Mouse (Mus musculus) brown adipose tissue, adult 24 weeks (tissue): ENCODE results near the gene 2610042L04Rik. TPM values are rescaled to one million over a fixed set of nuclear protein-coding genes. Genes with fewer than 3 reads are reported as not detected.
A peak's percentile ranks its signal among the peaks of the same experiment; 100 is the strongest.
"Not testable (repeated sequence)": the region's sequence is repeated elsewhere in the genome, so short reads cannot be mapped to it uniquely, and the experiment has no call there.

Experiments used
- H3K27ac ChIP-seq: fragments of 200-500 bp; replicated peaks from 2 replicates; pipeline ENCODE4 v1.5.1; 2012; ENCODE audit warnings: low read depth, mild to moderate bottlenecking, low read length
- H3K4me1 ChIP-seq: fragments of 200-500 bp; 2 replicates; pipeline ENCODE4 v1.6.1; 2012; ENCODE audit warnings: low read length, mixed read lengths; ENCODE audit not compliant: control insufficient read depth, insufficient read depth, insufficient read length
- H3K4me3 ChIP-seq: fragments of 200-500 bp; 2 replicates; pipeline ENCODE4 v1.5.1; 2012; ENCODE audit warnings: low read depth, mild to moderate bottlenecking, low read length, moderate library complexity; ENCODE audit not compliant: insufficient read depth
- polyA plus RNA-seq: library from polyadenylated mRNA; stranded (reverse); fragments of >200 nt; gene quantifications from 2 replicates; pipeline ENCODE4 v1.2.4, GENCODE M21; 2012; ENCODE audit not compliant: missing spikeins, insufficient read depth, insufficient read length

The 2610042L04Rik gene
- polyA plus RNA-seq = not detected in 2 replicates

DNA sequence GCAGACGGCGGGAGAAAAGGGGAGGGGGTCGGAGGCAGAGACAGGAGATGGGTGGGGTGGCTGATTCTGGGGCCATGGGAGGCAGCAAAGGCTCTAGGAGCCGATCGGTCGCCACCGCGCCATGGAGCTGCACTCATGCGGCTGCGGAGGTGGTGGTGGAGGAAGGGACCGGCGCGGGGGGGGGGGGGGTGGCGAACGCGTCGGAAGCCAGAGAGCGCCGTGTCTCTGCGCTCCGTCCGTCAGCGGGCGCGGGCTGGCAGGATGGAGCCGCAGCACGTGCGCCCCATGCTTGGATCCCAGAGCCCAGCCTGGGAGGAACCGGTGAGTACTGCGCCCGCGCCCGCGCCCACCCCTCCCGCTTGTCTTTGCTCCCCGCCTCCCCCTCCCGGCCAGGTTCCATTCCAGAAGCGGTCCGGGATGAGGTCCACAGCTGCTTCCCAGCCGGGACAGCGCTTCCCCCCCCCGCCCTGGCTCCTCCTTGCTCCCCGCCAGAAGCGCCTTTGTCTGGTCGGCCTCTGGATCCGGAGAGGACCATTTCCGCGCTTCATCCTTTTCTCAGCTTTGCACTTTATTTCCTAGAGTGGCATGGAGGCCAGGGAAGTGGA, at the start of gene 2610042L04Rik:
TSS of gene 2610042L04Rik (plus strand) at position 288 of the 605 bp plus-strand sequence.
- peak within 1 kb of the TSS; percentile 14 for H3K4me3 ChIP-seq
- H3K27ac ChIP-seq, H3K4me1 ChIP-seq: not testable (repeated sequence)

DNA sequence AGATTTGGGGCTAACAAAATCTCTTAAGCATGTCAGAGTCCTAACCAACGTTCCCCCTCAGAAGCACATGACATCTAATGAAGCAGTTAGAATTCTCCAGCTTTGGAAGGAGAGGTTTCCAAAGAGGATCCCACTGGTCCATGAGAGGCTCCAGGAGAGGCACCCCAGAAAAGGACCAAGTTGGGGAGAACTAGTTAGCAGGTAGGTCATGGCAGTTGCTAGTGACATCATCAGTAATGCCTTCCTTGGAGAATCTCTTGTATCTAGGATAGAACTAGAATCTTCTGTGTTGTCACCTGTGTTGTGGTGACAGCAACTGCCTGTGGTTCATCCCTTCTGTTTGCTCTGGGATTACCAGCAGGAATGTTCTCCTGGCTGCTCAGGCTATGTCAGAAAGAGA, 17.6 kb upstream of the 2610042L04Rik start, which contains the start of gene Gm3149:
TSS of gene Gm3149 (plus strand) at position 301 of the 400 bp plus-strand sequence.
- not testable (repeated sequence) for H3K27ac ChIP-seq, H3K4me1 ChIP-seq, H3K4me3 ChIP-seq

DNA sequence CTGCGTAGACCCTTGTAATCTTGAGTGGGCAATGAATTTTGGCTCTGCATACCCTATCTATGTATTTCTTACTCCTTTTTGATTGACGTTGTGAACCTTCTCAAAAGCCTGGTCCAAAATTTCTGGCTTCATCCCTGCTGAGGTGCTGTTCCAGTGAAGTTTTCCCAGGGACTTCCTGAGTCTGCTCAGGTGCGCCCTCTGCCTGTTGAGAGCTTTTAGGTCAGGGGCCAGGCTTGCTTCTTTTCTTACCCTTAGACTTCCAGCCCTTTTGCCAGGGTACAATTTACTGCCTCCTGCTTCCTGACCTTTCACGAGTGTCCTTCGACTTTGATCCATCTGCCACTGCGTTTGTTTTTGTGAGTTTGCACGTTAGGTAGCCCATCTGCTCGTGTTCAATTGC, 943 bp downstream of the 2610042L04Rik start:
- H3K4me1 ChIP-seq, H3K4me3 ChIP-seq, H3K27ac ChIP-seq: not testable (repeated sequence)

DNA sequence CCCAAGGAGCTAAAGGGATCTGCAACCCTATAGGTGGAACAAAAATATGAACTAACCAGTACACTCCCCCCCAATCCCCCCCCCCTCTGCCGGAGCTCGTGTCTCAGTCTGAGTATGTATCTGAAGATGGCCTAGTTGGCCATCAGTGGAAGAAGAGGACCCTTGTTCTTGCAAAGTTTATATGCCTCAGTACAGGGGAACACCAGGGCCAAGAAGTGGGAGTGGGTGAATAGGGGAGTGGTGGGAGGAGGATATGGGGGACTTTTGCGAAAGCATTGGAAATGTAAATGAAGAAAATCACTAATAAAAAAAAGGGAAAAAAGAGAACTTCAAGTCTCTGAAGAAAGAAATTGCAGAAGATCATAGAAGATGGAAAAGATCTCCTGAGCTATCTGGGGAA, 34.4 kb downstream of the 2610042L04Rik start:
- H3K4me3 ChIP-seq, H3K27ac ChIP-seq, H3K4me1 ChIP-seq: not testable (repeated sequence)

DNA sequence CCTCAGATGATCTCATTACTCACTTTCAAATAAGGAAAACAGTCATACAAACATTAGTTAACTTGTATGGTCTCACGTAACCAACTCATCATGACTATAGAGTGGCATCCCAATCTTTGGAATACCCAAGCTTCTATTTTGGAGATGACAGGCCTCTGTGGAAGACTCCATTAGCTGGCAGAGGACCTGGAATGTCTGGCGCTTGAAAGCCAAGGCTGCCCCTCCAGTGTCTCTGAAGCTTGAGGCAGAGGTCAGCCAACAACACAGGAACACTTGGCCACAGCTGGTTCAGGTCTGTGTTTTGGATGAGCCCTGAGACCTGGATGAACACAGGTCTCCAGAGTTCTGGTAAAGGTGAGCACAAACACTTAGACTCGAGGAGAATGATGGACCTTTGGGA, 35.1 kb downstream of the 2610042L04Rik start:
- not testable (repeated sequence) for H3K27ac ChIP-seq, H3K4me3 ChIP-seq, H3K4me1 ChIP-seq

DNA sequence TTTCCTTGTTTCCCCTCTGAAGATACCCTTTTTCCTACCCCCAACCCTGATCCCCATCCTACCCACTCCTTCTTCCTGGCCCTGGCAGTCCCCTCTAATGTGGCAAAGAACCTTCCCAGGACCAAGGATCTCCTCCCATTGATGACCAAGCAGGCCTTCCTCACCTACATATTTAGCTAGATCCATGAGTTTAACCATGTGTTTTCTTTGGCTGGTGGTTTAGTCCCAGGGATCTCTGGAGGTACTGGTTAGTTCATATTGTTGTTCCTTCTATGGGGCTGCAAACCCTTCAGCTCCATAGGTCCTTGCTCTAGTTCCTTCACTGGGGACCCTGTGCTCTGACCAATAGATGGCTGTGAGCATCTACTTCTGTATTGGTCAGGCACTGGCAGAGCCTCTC, 43.3 kb downstream of the 2610042L04Rik start:
- H3K27ac ChIP-seq, H3K4me3 ChIP-seq, H3K4me1 ChIP-seq: not testable (repeated sequence)

DNA sequence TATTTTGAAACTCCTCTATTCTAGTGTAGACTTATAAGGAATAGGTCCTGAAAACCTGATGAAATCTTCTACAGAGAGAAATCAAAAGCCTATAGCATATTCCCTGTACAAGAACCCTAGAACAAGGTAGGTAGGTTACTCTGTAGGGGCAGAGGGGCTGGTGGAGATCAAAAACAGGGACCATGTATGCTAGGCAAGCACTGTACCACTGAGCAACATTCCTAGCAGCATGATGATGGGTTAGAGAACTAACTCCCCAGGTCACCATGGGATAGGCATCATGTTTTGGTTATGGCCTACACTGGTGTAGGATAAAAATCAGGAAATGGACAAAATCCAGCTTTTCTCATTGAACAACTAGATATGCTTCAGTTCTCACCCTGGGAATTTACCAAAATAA, 51.0 kb downstream of the 2610042L04Rik start:
- H3K27ac ChIP-seq, H3K4me3 ChIP-seq, H3K4me1 ChIP-seq: not testable (repeated sequence)

DNA sequence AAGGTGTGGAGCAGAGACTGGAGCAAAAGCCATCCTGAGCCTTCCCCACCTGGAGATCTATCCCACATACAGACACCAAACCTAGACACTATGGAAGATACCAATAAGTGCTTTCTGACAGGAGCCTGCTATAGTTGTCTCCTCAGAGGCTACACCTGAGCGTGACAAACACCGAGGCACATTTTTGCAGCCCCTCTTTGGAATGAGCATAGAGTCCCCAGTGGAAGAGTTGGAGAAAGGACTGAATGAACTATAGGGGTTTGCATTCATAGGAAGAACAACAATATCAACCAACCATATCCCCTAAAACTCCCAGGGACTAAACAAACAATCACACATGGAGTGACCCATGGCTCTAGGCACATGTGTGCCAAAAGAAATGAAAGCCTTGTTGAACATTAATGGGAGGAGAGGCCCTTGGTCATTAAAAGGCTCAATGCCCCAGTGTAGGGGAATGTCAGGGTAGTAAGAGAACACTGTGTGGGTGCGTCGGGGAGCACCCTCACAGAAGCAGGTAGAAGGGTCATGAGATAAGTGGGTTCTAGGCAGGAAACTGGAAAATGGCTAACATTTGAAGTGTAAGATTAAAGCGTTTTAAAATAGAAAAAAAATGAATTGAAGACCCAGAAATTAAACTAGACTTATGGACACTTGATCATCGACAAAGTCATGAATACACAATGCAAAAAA, 58.4 kb downstream of the 2610042L04Rik start:
- H3K27ac ChIP-seq, H3K4me3 ChIP-seq: not testable (repeated sequence)

DNA sequence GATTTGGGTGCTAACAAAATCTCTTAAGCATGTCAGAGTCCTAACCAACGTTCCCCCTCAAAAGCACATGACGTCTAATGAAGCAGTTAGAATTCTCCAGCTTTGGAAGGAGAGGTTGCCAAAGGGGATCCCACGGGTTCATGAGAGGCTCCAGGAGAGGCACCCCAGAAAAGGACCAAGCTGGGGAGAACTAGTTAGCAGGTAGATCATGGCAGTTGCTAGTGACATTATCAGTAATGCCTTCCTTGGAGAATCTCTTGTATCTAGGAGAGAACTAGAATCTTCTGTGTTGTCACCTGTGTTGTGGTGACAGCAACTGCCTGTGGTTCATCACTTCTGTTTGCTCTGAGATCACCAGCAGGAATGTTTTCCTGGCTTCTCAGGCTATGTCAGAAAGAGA, 62.7 kb downstream of the 2610042L04Rik start, which contains the start of gene Gm3159:
TSS of gene Gm3159 (plus strand) at position 301 of the 400 bp plus-strand sequence.
- not testable (repeated sequence) for H3K4me1 ChIP-seq, H3K27ac ChIP-seq, H3K4me3 ChIP-seq

More for the DNA sequence above, 58.4 kb downstream of the 2610042L04Rik start:
- not testable (repeated sequence) for H3K4me1 ChIP-seq

DNA sequence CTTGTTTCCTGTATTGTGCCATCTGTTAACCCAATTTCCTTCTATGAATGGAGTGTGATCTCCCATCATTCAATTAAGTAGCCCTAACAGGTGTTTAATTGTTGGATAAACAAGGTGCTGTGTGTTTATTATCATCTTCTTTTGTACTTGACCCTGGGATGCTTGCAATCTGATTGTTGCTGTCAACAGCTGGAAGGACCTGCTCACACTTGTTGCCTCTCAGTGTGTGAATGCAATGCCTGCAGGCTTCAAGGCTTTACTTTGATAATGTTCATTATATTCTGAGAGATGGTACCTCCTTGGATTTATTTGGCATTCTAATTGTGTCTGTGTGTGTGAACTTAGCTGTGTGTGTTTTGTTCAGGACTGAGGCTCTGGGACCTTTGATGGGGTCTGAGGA, 64.1 kb downstream of the 2610042L04Rik start:
- H3K4me3 ChIP-seq, H3K4me1 ChIP-seq, H3K27ac ChIP-seq: not testable (repeated sequence)

DNA sequence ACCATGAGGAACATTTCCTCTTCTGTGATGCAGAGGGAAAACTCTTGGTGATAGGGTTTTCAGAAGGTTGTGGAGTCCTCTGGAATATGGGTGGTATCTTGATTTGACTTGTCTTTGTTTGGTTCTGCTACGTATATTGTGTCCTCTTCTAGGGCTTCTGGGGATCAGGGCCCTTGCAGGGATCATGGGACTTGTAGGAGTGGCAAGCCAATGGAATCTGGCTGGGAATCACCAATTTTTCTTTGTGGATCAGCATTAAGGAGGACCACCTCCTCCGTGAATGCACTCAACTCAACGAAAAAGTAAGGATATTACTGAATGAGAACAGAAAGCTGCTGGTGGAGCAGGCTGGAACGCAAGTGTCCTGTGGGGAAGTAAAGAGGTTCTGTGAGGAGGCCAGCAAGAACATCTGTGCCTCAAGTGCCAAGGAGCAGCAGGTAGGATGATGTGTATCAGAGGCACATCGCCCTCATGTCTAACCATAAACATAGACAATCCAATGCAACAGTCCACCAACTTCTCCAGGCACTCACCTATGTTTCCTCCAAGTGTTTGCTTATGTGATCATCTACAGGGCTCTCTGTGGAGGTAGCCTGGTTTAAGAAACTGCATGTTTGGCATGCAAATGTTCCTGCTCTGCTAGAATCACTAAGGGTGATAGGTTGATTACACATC, 65.7 kb downstream of the 2610042L04Rik start:
- H3K27ac ChIP-seq, H3K4me1 ChIP-seq, H3K4me3 ChIP-seq: not testable (repeated sequence)

DNA sequence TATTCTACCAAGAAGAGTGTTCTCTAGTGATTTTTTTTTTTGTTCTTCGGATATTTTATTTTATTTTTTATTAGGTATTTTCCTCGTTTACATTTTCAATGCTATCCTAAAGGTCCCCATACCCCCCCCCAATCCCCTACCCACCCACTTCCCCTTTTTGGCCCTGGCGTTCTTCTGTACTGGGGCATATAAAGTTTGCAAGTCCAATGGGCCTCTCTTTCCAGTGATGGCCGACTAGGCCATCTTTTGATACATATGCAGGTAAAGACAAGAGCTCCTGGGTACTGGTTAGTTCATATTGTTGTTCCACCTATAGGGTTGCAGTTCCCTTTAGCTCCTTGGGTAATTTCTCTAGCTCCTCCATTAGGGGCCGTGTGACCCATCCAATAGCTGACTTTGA, 66.7 kb downstream of the 2610042L04Rik start:
- H3K4me3 ChIP-seq, H3K4me1 ChIP-seq, H3K27ac ChIP-seq: not testable (repeated sequence)

DNA sequence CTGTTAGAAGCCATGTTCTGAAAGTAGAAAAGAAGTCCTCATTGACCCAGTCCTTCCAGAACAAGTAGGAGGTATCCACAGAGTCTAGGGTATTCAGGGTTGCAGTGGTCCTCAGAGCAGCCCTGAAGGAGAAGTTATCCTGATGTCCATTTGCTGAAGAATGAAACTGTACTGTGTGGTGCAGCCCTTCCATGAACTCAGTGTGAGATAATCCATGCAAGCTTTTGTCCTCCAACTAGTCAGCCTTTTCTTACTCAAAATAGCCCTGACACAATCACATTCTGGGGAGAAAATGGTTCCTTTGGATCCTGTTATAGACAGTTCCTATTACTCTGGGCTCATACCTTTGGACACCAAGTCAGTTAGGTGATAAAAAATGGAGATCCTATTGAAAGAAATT, 69.3 kb downstream of the 2610042L04Rik start:
- H3K4me3 ChIP-seq, H3K27ac ChIP-seq, H3K4me1 ChIP-seq: not testable (repeated sequence)
